Mouse (Mus musculus) megakaryocyte, embryonic 14.5 days (primary cell): ENCODE measurements around the gene Cisd3. TPM values are rescaled to one million over a fixed set of nuclear protein-coding genes. Genes with fewer than 3 reads are reported as not detected.
A peak's percentile ranks its signal among the peaks of the same experiment; 100 is the strongest.
"Not testable (repeated sequence)": the region's sequence is repeated elsewhere in the genome, so short reads cannot be mapped to it uniquely, and the experiment has no call there.

Experiments used
- H3K27me3 ChIP-seq: replicated peaks from 2 replicates; pipeline ENCODE3; 2012; ENCODE audit warnings: inconsistent platforms
- H3K36me3 ChIP-seq: replicated peaks from 2 replicates; pipeline ENCODE3; 2012; ENCODE audit warnings: low read length, inconsistent platforms, mixed read lengths
- H3K4me1 ChIP-seq: 2 replicates; pipeline ENCODE4 v1.6.1; 2012; ENCODE audit warnings: inconsistent platforms
- H3K4me3 ChIP-seq: replicated peaks from 2 replicates; pipeline ENCODE3; 2012; ENCODE audit warnings: moderate library complexity, mild to moderate bottlenecking, inconsistent platforms
- H3K9me3 ChIP-seq: 2 replicates; pipeline ENCODE4 v1.6.1; 2012; ENCODE audit warnings: inconsistent platforms
- FLI1 ChIP-seq: IDR thresholded peaks from 2 replicates; pipeline ENCODE4 v1.6.1; 2012; ENCODE audit warnings: low read length, inconsistent platforms, mixed read lengths
- GATA1 ChIP-seq: IDR thresholded peaks from 3 replicates; pipeline ENCODE4 v1.6.1; 2012; ENCODE audit warnings: mixed read lengths, low read length, inconsistent platforms, borderline replicate concordance
- polyA plus RNA-seq: library from polyadenylated mRNA; stranded (reverse); fragments of >175 nt; gene quantifications from 2 replicates; pipeline ENCODE4 v1.2.3, GENCODE M21; 2012; ENCODE audit warnings: low replicate concordance; ENCODE audit not compliant: insufficient read depth

Gene Cisd3
- polyA plus RNA-seq, 1 experiment, result 0.45 TPM

GRCm38 (mm10) chr11:97718281-97718860, 32.7 kb downstream of the Cisd3 start:
- peak overlapping the region; percentile 81 for H3K4me3 ChIP-seq
- TF ChIP-seq FLI1, result no peak
- H3K27me3 ChIP-seq, result no peaks in the 10 kb centered on the region
- H3K4me1 ChIP-seq, result peaks cover 65% of the 10 kb centered on the region
- peaks cover 18% of the 10 kb centered on the region for H3K9me3 ChIP-seq
- peaks cover 98% of the 10 kb centered on the region for H3K36me3 ChIP-seq

GRCm38 (mm10) chr11:97719041-97719440, 33.4 kb downstream of the Cisd3 start:
- Histone ChIP-seq H3K4me3 (no peak overlapping the region), H3K4me1 (peaks cover 67% of the 10 kb centered on the region), H3K36me3 (peaks cover 98% of the 10 kb centered on the region), H3K27me3 (no peaks in the 10 kb centered on the region), H3K9me3 (peaks cover 18% of the 10 kb centered on the region)
- no peak for TF ChIP-seq FLI1
- no peak for TF ChIP-seq GATA1

- Histone ChIP-seq H3K36me3 (peaks cover 97% of the 10 kb centered on the region), H3K4me3 (no peak overlapping the region), H3K9me3 (peaks cover 14% of the 10 kb centered on the region), H3K27me3 (no peaks in the 10 kb centered on the region), H3K4me1 (peaks cover 78% of the 10 kb centered on the region)
- TF ChIP-seq GATA1 (no peak), FLI1 (no peak)
These were observed 35.7 kb downstream of the Cisd3 start for GRCm38 (mm10) chr11:97721338-97721737.

- H3K9me3 ChIP-seq, result peaks cover 14% of the 10 kb centered on the region
- H3K36me3 ChIP-seq, result peaks cover 97% of the 10 kb centered on the region
- H3K27me3 ChIP-seq, result no peaks in the 10 kb centered on the region
- peaks cover 84% of the 10 kb centered on the region for H3K4me1 ChIP-seq
- H3K4me3 ChIP-seq, result peak overlapping the region; percentile 81
- TF ChIP-seq GATA1, result no peak
- no peak for TF ChIP-seq FLI1
These were observed 38.1 kb downstream of the Cisd3 start for GRCm38 (mm10) chr11:97723709-97724108.

GRCm38 (mm10) chr11:97728311-97728710, 42.7 kb downstream of the Cisd3 start:
- no peaks in the 10 kb centered on the region for H3K27me3 ChIP-seq
- TF ChIP-seq GATA1, result no peak
- peak; percentile 57; the same call in 1 of the 2 replicates for TF ChIP-seq FLI1
- peaks cover 93% of the 10 kb centered on the region for H3K4me1 ChIP-seq
- peak overlapping the region; percentile 90 for H3K4me3 ChIP-seq
- H3K36me3 ChIP-seq, result peaks cover 96% of the 10 kb centered on the region
- H3K9me3 ChIP-seq, result no peaks in the 10 kb centered on the region; the same call in 1 of the 2 replicates

- Histone ChIP-seq H3K9me3 (no peaks in the 10 kb centered on the region; the same call in 1 of the 2 replicates), H3K4me1 (peaks cover 93% of the 10 kb centered on the region), H3K27me3 (no peaks in the 10 kb centered on the region), H3K4me3 (peak overlapping the region; percentile 90), H3K36me3 (peaks cover 95% of the 10 kb centered on the region)
- no peak for TF ChIP-seq GATA1
- TF ChIP-seq FLI1, result no peak
These were observed 43.1 kb downstream of the Cisd3 start for GRCm38 (mm10) chr11:97728730-97729129.

GRCm38 (mm10) chr11:97733689-97734088, 48.1 kb downstream of the Cisd3 start:
- TF ChIP-seq GATA1, result no peak
- TF ChIP-seq FLI1, result no peak
- Histone ChIP-seq H3K27me3 (no peaks in the 10 kb centered on the region), H3K4me3 (peak overlapping the region; percentile 74), H3K36me3 (peaks cover 74% of the 10 kb centered on the region), H3K9me3 (no peaks in the 10 kb centered on the region), H3K4me1 (peaks cover 91% of the 10 kb centered on the region)

- Histone ChIP-seq H3K36me3 (peaks cover 74% of the 10 kb centered on the region), H3K4me1 (peaks cover 85% of the 10 kb centered on the region)
- H3K4me3 ChIP-seq, H3K27me3 ChIP-seq, H3K9me3 ChIP-seq: not testable (repeated sequence)
These were observed 49.2 kb downstream of the Cisd3 start for GRCm38 (mm10) chr11:97734810-97735209.

- TF ChIP-seq GATA1, result no peak
- Histone ChIP-seq H3K36me3 (peaks cover 66% of the 10 kb centered on the region), H3K9me3 (no peaks in the 10 kb centered on the region), H3K27me3 (no peaks in the 10 kb centered on the region), H3K4me1 (peaks cover 84% of the 10 kb centered on the region), H3K4me3 (no peak overlapping the region)
These were observed 51.0 kb downstream of the Cisd3 start for GRCm38 (mm10) chr11:97736645-97737044.

GRCm38 (mm10) chr11:97737600-97737999, 52.0 kb downstream of the Cisd3 start:
- Histone ChIP-seq H3K9me3 (no peaks in the 10 kb centered on the region), H3K36me3 (peaks cover 62% of the 10 kb centered on the region), H3K4me3 (no peak overlapping the region), H3K27me3 (no peaks in the 10 kb centered on the region), H3K4me1 (peaks cover 86% of the 10 kb centered on the region)
- TF ChIP-seq FLI1 (no peak), GATA1 (no peak)

Other genes with a start within 250 kb of the Cisd3 start
- gene 4933428G20Rik, start 185.5 kb upstream of the Cisd3 start, polyA plus RNA-seq, result not detected in 2 replicates
- 0.03 TPM in 1 of 2 replicates, not detected in the other for gene Srcin1, start 109.6 kb upstream of the Cisd3 start, polyA plus RNA-seq
- 44.1 and 83.5 TPM in 2 replicates for gene Epop, start 56.1 kb upstream of the Cisd3 start, polyA plus RNA-seq
- gene Mllt6, start 22.4 kb upstream of the Cisd3 start, polyA plus RNA-seq, result 8.6 TPM in 2 replicates
- 83.4 and 214 TPM in 2 replicates for gene Pcgf2, start 14.7 kb downstream of the Cisd3 start, polyA plus RNA-seq
- 44.4 and 47.3 TPM in 2 replicates for gene Psmb3, start 17.6 kb downstream of the Cisd3 start, polyA plus RNA-seq
- 31.7 and 36.8 TPM in 2 replicates for gene Pip4k2b, start 58.9 kb downstream of the Cisd3 start, polyA plus RNA-seq
- 2.6 and 14.6 TPM in 2 replicates for gene Cwc25, start 80.7 kb downstream of the Cisd3 start, polyA plus RNA-seq
- not detected in 2 replicates for gene 1700001P01Rik, start 90.1 kb downstream of the Cisd3 start, polyA plus RNA-seq
- gene Rpl23, start 96.6 kb downstream of the Cisd3 start, polyA plus RNA-seq, result 25.9 and 294 TPM in 2 replicates
- gene Lasp1, start 113.2 kb downstream of the Cisd3 start, polyA plus RNA-seq, result 51.2 and 77.7 TPM in 2 replicates
- 1.7 TPM in 1 of 2 replicates, not detected in the other for gene B230217C12Rik, start 155.0 kb downstream of the Cisd3 start, polyA plus RNA-seq
- gene Fbxo47, start 198.3 kb downstream of the Cisd3 start, polyA plus RNA-seq, result not detected in 2 replicates